Mouse (Mus musculus) intestine, embryonic 15.5 days (tissue): ENCODE data around the gene Cpne5. TPM values are rescaled to one million over a fixed set of nuclear protein-coding genes. Genes with fewer than 3 reads are reported as not detected.
"Not testable (repeated sequence)": the region's sequence is repeated elsewhere in the genome, so short reads cannot be mapped to it uniquely, and the experiment has no call there.

Experiments
- ATAC-seq: fragments of 200-750 bp; cut with Nextera tagmentation; 2 replicates; pipeline ENCODE4 v1.8.0; 2017; ENCODE audit warnings: moderate TSS enrichment, moderate library complexity
- H3K27ac ChIP-seq: fragments of 300-500 bp; sonication (generic); 2 replicates; pipeline ENCODE4 v1.5.1; 2015; ENCODE audit warnings: mild to moderate bottlenecking, inconsistent platforms
- H3K27me3 ChIP-seq: fragments of 300-500 bp; sonication (generic); replicated peaks from 2 replicates; pipeline ENCODE4 v1.6.1; 2015; ENCODE audit warnings: inconsistent platforms
- H3K36me3 ChIP-seq: fragments of 300-500 bp; sonication (generic); 2 replicates; pipeline ENCODE4 v1.6.1; 2015; ENCODE audit warnings: inconsistent platforms
- H3K4me1 ChIP-seq: fragments of 300-500 bp; sonication (generic); replicated peaks from 2 replicates; pipeline ENCODE4 v1.6.1; 2015; ENCODE audit warnings: inconsistent platforms
- H3K4me2 ChIP-seq: fragments of 300-500 bp; sonication (generic); replicated peaks from 2 replicates; pipeline ENCODE4 v1.6.1; 2015; ENCODE audit warnings: mild to moderate bottlenecking, inconsistent platforms
- H3K4me3 ChIP-seq: fragments of 300-500 bp; sonication (generic); replicated peaks from 2 replicates; pipeline ENCODE4 v1.5.1; 2015; ENCODE audit warnings: inconsistent platforms
- H3K9ac ChIP-seq: fragments of 300-500 bp; sonication (generic); 2 replicates; pipeline ENCODE4 v1.6.1; 2015; ENCODE audit warnings: inconsistent platforms
- H3K9me3 ChIP-seq: fragments of 300-500 bp; sonication (generic); 2 replicates; pipeline ENCODE4 v1.6.1; 2016; ENCODE audit warnings: inconsistent platforms
- WGBS: fragments of 180-500 bp; shearing (Covaris S2); methylation state at CpG from one replicate; pipeline ENCODE4 v1.1.7; 2015; 5-methylcytosine and 5-hydroxymethylcytosine counted together
- polyA plus RNA-seq: library from polyadenylated mRNA; unstranded; fragments of >200 nt; fragmentation: Nextera tagmentation; extraction: Ambion mirVana; gene quantifications from 2 replicates; pipeline ENCODE4 v1.2.1, GENCODE M21; 2015

Cpne5 gene
- polyA plus RNA-seq, 1 experiment from 2014 or later, result 8.3 TPM

- peaks cover 51% of the 10 kb centered on the region for H3K36me3 ChIP-seq
- no peaks in the 10 kb centered on the region for H3K27me3 ChIP-seq
- no peak overlapping the region for H3K9ac ChIP-seq
- WGBS, result 72% methylated on average over 9 of the region's 9 CpGs
- peaks cover 22% of the 10 kb centered on the region for H3K4me1 ChIP-seq
- ATAC-seq, result no peak
- H3K27ac ChIP-seq, result no peak overlapping the region
- no peak overlapping the region for H3K4me3 ChIP-seq
- H3K9me3 ChIP-seq, result no peaks in the 10 kb centered on the region
- H3K4me2 ChIP-seq, result no peak overlapping the region
Measured at GRCm38 (mm10) chr17:29253684-29254083, 15.7 kb upstream of the Cpne5 start.

GRCm38 (mm10) chr17:29253236-29253635, 15.3 kb upstream of the Cpne5 start:
- Histone ChIP-seq H3K27ac (no peak overlapping the region), H3K4me1 (peaks cover 21% of the 10 kb centered on the region), H3K4me2 (no peak overlapping the region), H3K36me3 (peaks cover 48% of the 10 kb centered on the region), H3K9ac (no peak overlapping the region), H3K4me3 (no peak overlapping the region), H3K9me3 (no peaks in the 10 kb centered on the region), H3K27me3 (no peaks in the 10 kb centered on the region)
- ATAC-seq, result no peak
- WGBS, result 86% methylated on average over 2 of the region's 2 CpGs

GRCm38 (mm10) chr17:29251608-29252390, 13.8 kb upstream of the Cpne5 start:
- Histone ChIP-seq H3K4me1 (peaks cover 17% of the 10 kb centered on the region; the same call in 1 of the 2 replicates), H3K9ac (no peak overlapping the region), H3K27me3 (no peaks in the 10 kb centered on the region), H3K9me3 (no peaks in the 10 kb centered on the region), H3K27ac (peak overlapping the region; percentile 36; the same call in 1 of the 2 replicates), H3K4me3 (no peak overlapping the region), H3K4me2 (no peak overlapping the region), H3K36me3 (peaks cover 36% of the 10 kb centered on the region)
- WGBS, result 71% methylated on average over 15 of the region's 15 CpGs
- ATAC-seq, result peak; percentile 51; the same call in 1 of the 2 replicates

GRCm38 (mm10) chr17:29251006-29251405, 13.0 kb upstream of the Cpne5 start:
- H3K9me3 ChIP-seq, H3K27ac ChIP-seq, H3K27me3 ChIP-seq, H3K9ac ChIP-seq, H3K4me3 ChIP-seq, H3K4me2 ChIP-seq, ATAC-seq: not testable (repeated sequence)
- Histone ChIP-seq H3K36me3 (peaks cover 34% of the 10 kb centered on the region), H3K4me1 (peaks cover 20% of the 10 kb centered on the region)
- 77% methylated on average over 14 of the region's 14 CpGs for WGBS

- no peak overlapping the region for H3K9ac ChIP-seq
- no peak overlapping the region for H3K4me2 ChIP-seq
- peaks cover 31% of the 10 kb centered on the region for H3K4me1 ChIP-seq
- H3K4me3 ChIP-seq, result no peak overlapping the region
- H3K27ac ChIP-seq, result no peak overlapping the region
- WGBS, result 62% methylated on average over 9 of the region's 9 CpGs
- no peaks in the 10 kb centered on the region for H3K9me3 ChIP-seq
- H3K36me3 ChIP-seq, result peaks cover 31% of the 10 kb centered on the region; the same call in 1 of the 2 replicates
- H3K27me3 ChIP-seq, result no peaks in the 10 kb centered on the region
- no peak for ATAC-seq
Measured at GRCm38 (mm10) chr17:29249512-29249911, 11.5 kb upstream of the Cpne5 start.

- no peak overlapping the region for H3K4me2 ChIP-seq
- H3K27me3 ChIP-seq, result no peaks in the 10 kb centered on the region
- no peak for ATAC-seq
- H3K9ac ChIP-seq, result no peak overlapping the region
- H3K4me1 ChIP-seq, result peaks cover 31% of the 10 kb centered on the region
- 0 out of 2 replicates have a peak overlapping the region, but pooled peaks have one; percentile 27 for H3K27ac ChIP-seq
- 70% methylated on average over 13 of the region's 13 CpGs for WGBS
- H3K36me3 ChIP-seq, result peaks cover 20% of the 10 kb centered on the region; the same call in 1 of the 2 replicates
- H3K4me3 ChIP-seq, result no peak overlapping the region
- H3K9me3 ChIP-seq, result no peaks in the 10 kb centered on the region
Measured at GRCm38 (mm10) chr17:29247881-29248280, 9.9 kb upstream of the Cpne5 start.

GRCm38 (mm10) chr17:29246602-29247001, 8.6 kb upstream of the Cpne5 start:
- peaks cover 15% of the 10 kb centered on the region; the same call in 1 of the 2 replicates for H3K36me3 ChIP-seq
- H3K9ac ChIP-seq, result no peak overlapping the region
- 20% methylated on average over 5 of the region's 5 CpGs for WGBS
- peak; percentile 48; the same call in 1 of the 2 replicates for ATAC-seq
- H3K9me3 ChIP-seq, result no peaks in the 10 kb centered on the region
- no peak overlapping the region for H3K27ac ChIP-seq
- H3K4me1 ChIP-seq, result peaks cover 22% of the 10 kb centered on the region
- no peak overlapping the region for H3K4me3 ChIP-seq
- no peak overlapping the region for H3K4me2 ChIP-seq
- no peaks in the 10 kb centered on the region for H3K27me3 ChIP-seq

GRCm38 (mm10) chr17:29245725-29246124, 7.8 kb upstream of the Cpne5 start:
- ATAC-seq, result peak; percentile 41
- WGBS, result 36% methylated on average over 7 of the region's 7 CpGs
- no peak overlapping the region for H3K27ac ChIP-seq

GRCm38 (mm10) chr17:29244912-29245311, 6.9 kb upstream of the Cpne5 start:
- Histone ChIP-seq H3K27me3 (no peaks in the 10 kb centered on the region), H3K4me3 (no peak overlapping the region), H3K4me2 (no peak overlapping the region), H3K27ac (no peak overlapping the region), H3K9me3 (no peaks in the 10 kb centered on the region), H3K36me3 (0 out of 2 replicates have a peak, but pooled peaks cover 3% of the 10 kb centered on the region), H3K4me1 (peaks cover 17% of the 10 kb centered on the region), H3K9ac (no peak overlapping the region)
- ATAC-seq, result no peak
- WGBS, result 40% methylated on average over 11 of the region's 12 CpGs

More at GRCm38 (mm10) chr17:29245725-29246124, 7.8 kb upstream of the Cpne5 start:
- Histone ChIP-seq H3K36me3 (0 out of 2 replicates have a peak, but pooled peaks cover 9% of the 10 kb centered on the region), H3K9me3 (no peaks in the 10 kb centered on the region), H3K9ac (no peak overlapping the region), H3K4me3 (no peak overlapping the region), H3K4me1 (peaks cover 17% of the 10 kb centered on the region), H3K4me2 (no peak overlapping the region), H3K27me3 (no peaks in the 10 kb centered on the region)

GRCm38 (mm10) chr17:29238421-29238945, 516 bp upstream of the Cpne5 start:
- WGBS, result 4% methylated on average over 21 of the region's 23 CpGs
- Histone ChIP-seq H3K27me3 (peaks cover 25% of the 10 kb centered on the region), H3K27ac (no peak overlapping the region), H3K4me3 (peak overlapping the region; percentile 58), H3K9ac (peak overlapping the region; percentile 48; the same call in 1 of the 2 replicates), H3K4me1 (peaks cover 25% of the 10 kb centered on the region), H3K36me3 (no peaks in the 10 kb centered on the region), H3K4me2 (peak overlapping the region; percentile 92), H3K9me3 (no peaks in the 10 kb centered on the region)
- ATAC-seq, result 0 out of 2 replicates have a peak, but pooled peaks have one; percentile 12

GRCm38 (mm10) chr17:29237267-29237771, 648 bp downstream of the Cpne5 start:
- H3K9me3 ChIP-seq, result no peaks in the 10 kb centered on the region
- 0 out of 2 replicates have a peak, but pooled peaks have one; percentile 10 for ATAC-seq
- peak overlapping the region; percentile 48 for H3K9ac ChIP-seq
- H3K36me3 ChIP-seq, result no peaks in the 10 kb centered on the region
- H3K27ac ChIP-seq, result no peak overlapping the region
- under 1% methylated on average over 32 of the region's 32 CpGs for WGBS
- peak overlapping the region; percentile 92 for H3K4me2 ChIP-seq
- peak overlapping the region; percentile 58 for H3K4me3 ChIP-seq
- peaks cover 28% of the 10 kb centered on the region for H3K4me1 ChIP-seq
- peaks cover 25% of the 10 kb centered on the region for H3K27me3 ChIP-seq

GRCm38 (mm10) chr17:29236111-29236510, 1.9 kb downstream of the Cpne5 start:
- Histone ChIP-seq H3K4me2 (peak overlapping the region; percentile 92), H3K27me3 (peaks cover 25% of the 10 kb centered on the region), H3K4me1 (peaks cover 28% of the 10 kb centered on the region), H3K9me3 (no peaks in the 10 kb centered on the region), H3K4me3 (no peak overlapping the region), H3K9ac (no peak overlapping the region), H3K36me3 (no peaks in the 10 kb centered on the region), H3K27ac (no peak overlapping the region)
- WGBS, result 66% methylated on average over 7 of the region's 7 CpGs
- ATAC-seq, result no peak
